Mouse (Mus musculus) cortical plate, adult 2 months (tissue): Measurements from ENCODE around the gene Gm10100. TPM values are rescaled to one million over a fixed set of nuclear protein-coding genes. Genes with fewer than 3 reads are reported as not detected.
"Not testable (repeated sequence)": the region's sequence is repeated elsewhere in the genome, so short reads cannot be mapped to it uniquely, and the experiment has no call there.

Experiments
- H3K27ac ChIP-seq: fragments of 200-500 bp; 2 replicates; pipeline ENCODE4 v1.5.1; 2012; ENCODE audit warnings: low read length, control low read depth, inconsistent platforms; ENCODE audit not compliant: insufficient read depth
- H3K4me1 ChIP-seq: fragments of 200-500 bp; 2 replicates; pipeline ENCODE4 v1.6.1; 2011; ENCODE audit warnings: low read length; ENCODE audit not compliant: control insufficient read depth, insufficient read depth
- H3K4me3 ChIP-seq: fragments of 200-500 bp; 2 replicates; pipeline ENCODE4 v1.5.1; 2011; ENCODE audit warnings: mild to moderate bottlenecking, low read length, control low read depth; ENCODE audit not compliant: insufficient read depth
- CTCF ChIP-seq: fragments of 200-500 bp; IDR thresholded peaks from 2 replicates; pipeline ENCODE4 v1.5.1; 2011; ENCODE audit warnings: mild to moderate bottlenecking, control low read depth, low read length; ENCODE audit not compliant: insufficient read depth; ENCODE audit errors: extremely low read depth
- POLR2A ChIP-seq: fragments of 200-500 bp; IDR thresholded peaks from 2 replicates; pipeline ENCODE4 v1.6.1; 2011; ENCODE audit warnings: mild to moderate bottlenecking, low read length, control low read depth; ENCODE audit not compliant: insufficient read depth; ENCODE audit errors: extremely low read depth
- polyA plus RNA-seq: library from polyadenylated mRNA; depleted of rRNA; stranded (reverse); fragments of >200 nt; gene quantifications from 2 replicates; pipeline ENCODE4 v1.2.3, GENCODE M21; 2012; rRNA removed

The Gm10100 gene
- not detected in 2 replicates for polyA plus RNA-seq

DNA sequence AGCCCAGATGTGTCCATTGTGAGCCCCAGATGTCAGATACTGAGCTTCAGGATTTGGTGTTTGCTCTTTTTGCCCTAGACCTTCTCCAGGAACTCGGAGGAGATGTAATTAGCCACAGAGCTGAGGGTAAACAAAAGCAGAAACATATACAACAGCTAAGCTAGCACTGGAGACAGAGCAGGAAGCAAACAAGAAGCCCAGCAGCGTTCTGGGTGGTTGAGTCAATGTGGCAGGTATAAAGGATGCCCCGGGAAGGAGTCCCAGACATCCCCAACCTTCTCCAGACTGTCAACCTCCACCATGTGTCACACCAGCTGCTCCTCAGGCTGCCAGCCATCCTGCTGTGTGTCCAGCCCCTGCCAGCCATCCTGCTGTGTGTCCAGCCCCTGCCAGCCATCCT, at the start of gene Gm10100:
Gene Gm10100, plus strand, starts transcription at position 301 of the 400 bp plus-strand sequence.
- no peaks in the 10 kb centered on the region for H3K4me1 ChIP-seq
- TF ChIP-seq POLR2A = no peak
- no peak for TF ChIP-seq CTCF
- no peak within 1 kb of the TSS for H3K4me3 ChIP-seq
- no peak within 1 kb of the TSS for H3K27ac ChIP-seq

DNA sequence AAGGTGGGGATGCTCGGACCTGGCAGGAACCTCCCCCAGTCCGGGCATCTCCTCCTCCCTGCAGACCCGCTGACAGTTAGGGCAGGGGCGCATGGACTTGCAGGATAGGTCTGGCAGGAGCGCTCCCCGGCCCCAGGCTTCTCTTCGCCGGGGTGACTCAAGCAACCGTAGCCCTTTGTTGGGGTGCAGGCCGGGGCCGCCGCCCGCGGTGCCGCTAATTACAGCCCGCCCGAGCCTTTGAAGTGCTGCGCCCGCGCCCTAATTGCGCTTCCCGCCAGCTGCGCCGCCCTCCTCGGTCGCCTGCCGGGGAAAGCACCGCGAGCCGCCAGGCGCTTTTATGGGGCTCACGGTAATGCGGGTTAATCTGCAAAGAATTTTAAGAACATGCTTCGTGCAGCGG, 48.7 kb upstream of the Gm10100 start:
- Histone ChIP-seq H3K4me1 (peaks cover under 1% of the 10 kb centered on the region; the same call in 1 of the 2 replicates), H3K4me3 (no peak overlapping the region), H3K27ac (no peak overlapping the region)
- TF ChIP-seq POLR2A (no peak), CTCF (no peak)

DNA sequence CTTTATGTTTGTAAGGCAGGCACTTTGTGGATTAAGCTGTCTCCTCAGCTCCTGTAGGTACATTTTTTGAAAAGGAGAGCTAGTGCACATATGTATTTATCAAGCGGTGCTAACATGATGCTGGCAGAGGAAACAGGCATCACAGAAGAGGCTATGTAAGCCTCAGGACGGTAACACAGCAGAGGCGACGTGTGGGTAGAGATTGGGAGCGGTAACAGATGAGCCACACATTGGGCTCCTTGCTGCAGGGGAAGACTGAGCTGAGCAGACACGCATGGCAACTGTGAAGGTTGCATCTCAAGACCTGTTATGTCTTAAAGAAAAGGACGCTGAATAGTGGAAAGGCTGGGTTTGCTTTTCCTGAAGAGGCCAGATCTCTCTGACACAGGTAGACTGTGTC, 43.3 kb upstream of the Gm10100 start:
- Histone ChIP-seq H3K27ac (no peak overlapping the region), H3K4me3 (no peak overlapping the region), H3K4me1 (peaks cover 4% of the 10 kb centered on the region)
- TF ChIP-seq CTCF = no peak
- TF ChIP-seq POLR2A = no peak

DNA sequence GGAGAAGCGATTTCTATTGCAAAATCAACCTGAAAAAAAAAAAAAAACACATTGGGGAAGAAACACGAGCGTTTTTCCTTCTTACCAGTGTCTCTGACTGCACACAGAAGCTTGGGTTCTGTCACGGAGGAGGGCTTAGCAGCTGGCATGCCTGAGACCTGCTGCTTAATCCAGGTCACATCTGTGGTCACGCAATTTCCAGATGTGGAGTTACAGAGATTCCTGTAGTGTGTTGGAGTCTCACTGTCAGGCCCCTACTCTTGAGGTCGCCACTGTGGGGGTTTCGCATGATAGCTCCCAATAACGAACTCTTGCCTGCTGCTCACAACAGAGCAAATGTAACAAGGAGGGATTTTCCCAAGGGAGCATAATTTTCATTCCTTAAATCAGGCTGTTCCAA, 42.1 kb upstream of the Gm10100 start:
- H3K4me1 ChIP-seq = peaks cover 4% of the 10 kb centered on the region
- TF ChIP-seq POLR2A (no peak), CTCF (no peak)
- H3K27ac ChIP-seq = no peak overlapping the region
- H3K4me3 ChIP-seq = no peak overlapping the region

DNA sequence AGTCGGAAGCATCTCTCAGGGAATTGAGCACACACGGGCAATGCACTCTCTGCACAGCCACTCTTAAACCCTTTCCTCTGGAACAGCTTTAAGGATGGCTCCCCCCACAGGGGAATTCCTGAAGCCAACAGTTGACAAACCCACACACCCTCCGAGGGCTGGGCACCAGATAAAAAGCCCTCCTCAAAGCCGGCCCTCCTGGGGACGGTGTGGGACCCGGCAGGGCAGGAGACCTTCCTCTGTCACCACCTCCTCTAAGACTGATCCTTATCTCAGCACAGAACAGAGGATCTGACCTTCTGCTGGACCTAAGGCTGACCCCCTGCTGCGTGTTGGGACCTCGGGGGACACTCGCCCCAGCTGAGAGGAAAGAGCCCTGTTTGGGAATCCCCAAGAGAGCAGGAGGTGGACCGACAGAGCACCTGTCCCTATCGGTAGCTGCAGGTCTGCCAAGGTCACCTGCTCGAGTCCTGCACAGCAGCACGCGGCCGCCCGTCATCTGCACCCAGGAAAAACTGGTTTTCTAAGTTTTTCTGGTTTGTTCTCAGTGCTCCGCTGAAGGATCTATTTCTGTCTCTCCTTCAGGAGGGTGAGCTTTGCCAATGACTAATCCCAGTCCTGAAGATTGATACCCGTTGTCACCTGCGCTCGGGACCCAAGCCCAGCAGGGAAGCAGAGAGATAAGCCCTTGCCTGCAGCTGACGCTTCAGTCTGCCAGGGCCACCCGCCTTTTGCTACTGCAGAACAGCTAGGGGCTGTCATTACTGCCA, 40.2 kb upstream of the Gm10100 start, which contains the start of gene Tspear:
Gene Tspear, plus strand, starts transcription at position 675 of the 770 bp plus-strand sequence.
- Histone ChIP-seq H3K4me1 (peaks cover 4% of the 10 kb centered on the region), H3K4me3 (no peak within 1 kb of the TSS), H3K27ac (no peak within 1 kb of the TSS)
- TF ChIP-seq CTCF (no peak), POLR2A (no peak)

DNA sequence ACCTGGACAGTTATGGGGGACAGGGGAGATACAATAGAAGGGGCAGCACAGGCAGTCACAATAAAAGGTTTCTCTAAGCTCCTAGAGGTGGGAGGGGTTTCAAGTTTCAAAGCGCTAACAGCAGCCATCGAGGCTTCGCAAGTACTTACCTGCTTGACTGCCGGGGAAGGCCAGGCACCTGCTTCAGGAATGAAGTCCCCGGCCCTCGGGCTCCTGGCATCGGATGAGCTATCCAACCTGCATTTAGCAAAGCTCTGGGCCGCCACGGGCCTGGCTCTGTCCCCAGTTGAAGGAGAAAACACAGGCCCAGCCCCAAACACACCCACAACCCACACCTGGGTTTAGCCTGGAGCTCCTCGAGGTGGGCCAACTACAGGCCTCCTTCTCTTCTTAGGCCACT, 39.3 kb upstream of the Gm10100 start:
- H3K4me1 ChIP-seq = peaks cover 4% of the 10 kb centered on the region
- TF ChIP-seq POLR2A (no peak), CTCF (no peak)
- no peak overlapping the region for H3K4me3 ChIP-seq
- no peak overlapping the region for H3K27ac ChIP-seq

DNA sequence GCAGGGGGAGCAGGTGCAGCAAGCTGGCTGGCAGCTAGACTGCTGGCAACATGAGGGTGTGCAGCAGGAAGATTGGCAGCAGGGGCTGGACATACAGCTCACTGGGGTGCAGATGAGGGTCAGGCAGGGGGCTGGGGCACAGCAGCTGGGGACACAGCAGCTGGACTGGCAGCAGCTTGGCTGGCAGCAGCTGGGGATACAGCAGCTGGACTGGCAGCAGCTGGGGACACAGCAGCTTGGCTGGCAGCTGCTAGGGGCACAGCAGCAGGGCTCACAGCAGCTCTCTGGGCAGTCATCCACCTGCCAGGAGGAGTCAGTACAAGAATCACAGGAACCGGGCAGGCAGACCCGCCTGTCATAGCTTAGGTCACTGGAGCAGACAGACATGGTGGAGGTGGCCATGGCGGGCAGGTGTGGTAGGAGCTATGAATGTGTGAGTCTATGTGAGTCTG, 35.9 kb upstream of the Gm10100 start, which contains the start of gene Gm19402:
Gene Gm19402, minus strand, starts transcription at position 402 of the 452 bp plus-strand sequence.
- H3K4me3 ChIP-seq, H3K4me1 ChIP-seq, H3K27ac ChIP-seq: not testable (repeated sequence)

DNA sequence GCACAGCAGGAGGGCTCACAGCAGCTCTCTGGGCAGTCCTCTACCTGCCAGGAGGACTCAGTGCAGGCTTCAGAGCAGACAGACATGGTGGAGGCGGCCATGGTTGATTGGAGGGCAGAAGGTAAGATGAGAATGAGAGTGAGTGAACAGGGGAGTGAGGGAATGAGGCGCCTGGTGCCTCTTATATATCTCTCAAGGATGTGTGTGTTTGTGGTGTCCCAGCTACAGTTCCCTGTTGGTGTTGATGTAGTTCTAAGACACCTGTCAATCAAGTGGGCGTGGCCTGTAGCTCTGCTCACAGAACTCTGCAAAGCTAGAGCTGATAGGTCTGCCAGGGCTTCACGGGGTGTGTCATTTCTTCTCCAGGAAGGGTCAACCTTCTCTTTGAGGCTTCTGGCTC, 29.2 kb upstream of the Gm10100 start, which contains the start of gene Gm9508:
Gene Gm9508, minus strand, starts transcription at position 101 of the 400 bp plus-strand sequence.
- TF ChIP-seq POLR2A (no peak), CTCF (no peak)
- Histone ChIP-seq H3K4me3 (no peak within 1 kb of the TSS), H3K4me1 (no peaks in the 10 kb centered on the region), H3K27ac (no peak within 1 kb of the TSS)

DNA sequence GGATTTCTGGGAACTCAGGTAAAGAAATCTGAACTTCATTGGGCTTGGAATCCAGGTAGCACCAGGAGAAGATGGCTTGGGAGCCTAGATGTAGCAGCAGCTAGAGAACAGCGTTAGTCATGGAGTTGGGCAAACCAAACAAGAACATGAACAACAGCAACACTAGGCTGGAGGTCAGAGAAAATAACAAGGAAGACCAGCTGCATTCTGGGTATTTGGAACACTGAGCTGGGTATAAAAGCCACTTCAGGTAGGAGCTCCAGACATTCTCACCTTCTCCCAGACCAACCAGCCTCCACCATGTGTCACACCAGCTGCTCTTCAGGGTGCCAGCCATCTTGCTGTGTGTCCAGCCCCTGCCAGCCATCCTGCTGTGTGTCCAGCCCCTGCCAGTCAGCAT, 20.0 kb upstream of the Gm10100 start, which contains the start of gene Gm10272:
Gene Gm10272, plus strand, starts transcription at position 301 of the 400 bp plus-strand sequence.
- no peak within 1 kb of the TSS for H3K4me3 ChIP-seq
- TF ChIP-seq POLR2A = no peak
- TF ChIP-seq CTCF = no peak
- no peak within 1 kb of the TSS for H3K27ac ChIP-seq
- no peaks in the 10 kb centered on the region for H3K4me1 ChIP-seq

DNA sequence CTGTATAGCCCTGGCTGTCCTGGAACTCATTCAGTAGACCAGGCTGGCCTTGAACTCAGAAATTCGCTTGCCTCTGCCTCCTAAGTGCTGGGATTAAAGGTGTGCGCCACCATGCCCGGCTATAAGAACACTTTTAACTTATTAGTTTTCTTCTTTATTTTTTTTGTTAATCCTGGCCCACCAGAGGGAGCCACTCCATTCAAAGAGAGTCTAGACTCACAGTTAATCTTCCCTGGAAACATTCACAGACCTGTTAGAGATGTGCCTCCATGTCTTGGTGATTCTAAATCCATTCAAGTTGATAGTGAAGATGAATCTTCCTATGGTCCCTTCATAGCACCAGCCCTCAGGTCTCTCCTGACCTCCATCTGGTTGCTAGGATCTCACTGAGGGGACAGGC, 16.5 kb upstream of the Gm10100 start:
- Histone ChIP-seq H3K4me1 (no peaks in the 10 kb centered on the region), H3K4me3 (no peak overlapping the region), H3K27ac (no peak overlapping the region)
- no peak for TF ChIP-seq CTCF
- TF ChIP-seq POLR2A = no peak

DNA sequence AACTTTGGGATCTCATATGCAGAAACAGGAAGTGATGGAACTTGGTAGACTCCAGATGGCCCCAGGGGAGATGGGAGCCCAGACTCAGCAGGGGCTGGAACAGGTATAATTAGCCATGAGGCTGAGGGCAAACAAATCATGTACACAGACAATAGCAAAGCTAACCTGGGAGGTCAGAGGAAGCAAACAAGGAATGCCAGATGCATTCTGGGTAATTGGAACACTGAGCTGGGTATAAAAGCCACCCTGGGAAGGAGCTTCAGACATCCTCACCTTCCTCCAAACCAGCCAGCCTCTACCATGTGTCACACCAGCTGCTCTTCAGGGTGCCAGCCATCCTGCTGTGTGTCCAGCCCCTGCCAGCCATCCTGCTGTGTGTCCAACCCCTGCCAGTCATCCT, 15.1 kb upstream of the Gm10100 start, which contains the start of gene Gm10024:
Gene Gm10024, plus strand, starts transcription at position 301 of the 400 bp plus-strand sequence.
- H3K27ac ChIP-seq, H3K4me3 ChIP-seq, H3K4me1 ChIP-seq: not testable (repeated sequence)
